Mouse (Mus musculus) bone marrow macrophage, adult 2 months (primary cell): Measurements from ENCODE around the gene Barhl1. TPM values are rescaled to one million over a fixed set of nuclear protein-coding genes. Genes with fewer than 3 reads are reported as not detected.

Experiments used
- H3K27ac ChIP-seq: 2 replicates; pipeline ENCODE4 v1.5.1; 2012; ENCODE audit warnings: low read depth, low read length; ENCODE audit not compliant: insufficient read depth
- H3K4me1 ChIP-seq: 2 replicates; pipeline ENCODE4 v1.6.1; 2012; ENCODE audit warnings: low read length; ENCODE audit not compliant: control insufficient read depth, insufficient read depth
- H3K4me3 ChIP-seq: 2 replicates; pipeline ENCODE4 v1.5.1; 2012; ENCODE audit warnings: mild to moderate bottlenecking, low read length, moderate library complexity; ENCODE audit not compliant: insufficient read depth
- CTCF ChIP-seq: IDR thresholded peaks from 2 replicates; pipeline ENCODE4 v1.5.1; 2012; ENCODE audit warnings: low read depth, mild to moderate bottlenecking, low read length, moderate library complexity
- POLR2A ChIP-seq: IDR thresholded peaks from 2 replicates; pipeline ENCODE4 v1.6.1; 2012; ENCODE audit warnings: mild to moderate bottlenecking, low read depth, low read length, borderline replicate concordance
- polyA plus RNA-seq: library from polyadenylated mRNA; stranded (reverse); fragments of >200 nt; gene quantifications from 2 replicates; pipeline ENCODE4 v1.2.4, GENCODE M21; 2012; ENCODE audit not compliant: missing spikeins, insufficient read depth, insufficient read length

Barhl1 gene
- polyA plus RNA-seq, 1 experiment: not detected

GRCm38 (mm10) chr2:28903871-28904270 lies 12.6 kb downstream of the Barhl1 start:
- H3K4me3 ChIP-seq: no peak overlapping the region
- H3K27ac ChIP-seq: no peak overlapping the region
- no peaks in the 10 kb centered on the region for H3K4me1 ChIP-seq
- TF ChIP-seq POLR2A (no peak), CTCF (no peak)

DNA sequence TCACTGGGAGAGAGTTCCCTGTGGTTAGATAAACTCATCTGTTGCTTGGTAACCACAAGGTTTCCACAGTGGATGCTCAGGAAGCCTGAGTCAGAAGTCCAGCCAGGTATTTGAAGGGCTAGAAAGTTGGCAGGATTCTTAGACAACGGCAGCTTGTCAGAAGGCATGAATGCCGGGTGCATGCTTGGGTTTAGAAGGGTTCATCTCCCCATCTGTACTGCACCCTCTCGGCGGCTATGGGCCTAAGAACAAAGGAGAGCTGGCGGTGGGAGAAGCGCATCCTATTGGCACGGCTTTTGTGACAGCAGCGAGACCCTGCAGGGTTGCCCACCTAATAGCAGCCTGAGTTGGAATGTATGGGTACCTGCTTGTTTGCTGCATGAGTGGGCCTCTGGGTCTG lies 14.2 kb downstream of the Barhl1 start:
- TF ChIP-seq CTCF: no peak
- TF ChIP-seq POLR2A: no peak
- Histone ChIP-seq H3K4me1 (no peaks in the 10 kb centered on the region), H3K4me3 (no peak overlapping the region), H3K27ac (no peak overlapping the region)

DNA sequence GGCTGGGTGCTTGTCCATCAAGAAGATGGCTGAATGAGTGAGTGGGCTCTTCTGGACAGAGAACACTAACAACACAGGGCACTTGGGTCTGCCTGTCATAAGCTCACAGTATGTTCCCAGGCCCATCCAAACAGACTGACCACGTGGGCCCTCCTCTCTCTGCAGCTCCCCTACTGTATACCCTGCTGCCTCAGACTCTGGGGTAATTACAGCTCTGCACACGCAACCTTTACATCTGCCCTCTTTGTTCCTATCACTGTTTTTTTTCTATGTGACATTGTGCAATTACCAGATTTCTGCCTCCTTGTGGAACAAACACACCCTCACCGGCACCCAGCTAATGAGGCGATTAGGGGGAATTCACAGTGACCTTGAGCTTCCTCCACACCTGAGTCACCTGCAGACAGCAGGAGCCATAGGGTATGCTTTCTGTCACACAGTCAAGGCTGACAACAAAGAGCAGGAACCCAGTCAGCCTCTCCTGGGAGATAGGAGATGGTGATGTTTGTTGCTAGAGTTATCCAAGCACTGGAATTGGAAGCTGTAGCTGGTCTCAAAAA lies 19.0 kb downstream of the Barhl1 start:
- Histone ChIP-seq H3K27ac (no peak overlapping the region), H3K4me1 (no peaks in the 10 kb centered on the region), H3K4me3 (no peak overlapping the region)
- TF ChIP-seq CTCF (no peak), POLR2A (no peak)

DNA sequence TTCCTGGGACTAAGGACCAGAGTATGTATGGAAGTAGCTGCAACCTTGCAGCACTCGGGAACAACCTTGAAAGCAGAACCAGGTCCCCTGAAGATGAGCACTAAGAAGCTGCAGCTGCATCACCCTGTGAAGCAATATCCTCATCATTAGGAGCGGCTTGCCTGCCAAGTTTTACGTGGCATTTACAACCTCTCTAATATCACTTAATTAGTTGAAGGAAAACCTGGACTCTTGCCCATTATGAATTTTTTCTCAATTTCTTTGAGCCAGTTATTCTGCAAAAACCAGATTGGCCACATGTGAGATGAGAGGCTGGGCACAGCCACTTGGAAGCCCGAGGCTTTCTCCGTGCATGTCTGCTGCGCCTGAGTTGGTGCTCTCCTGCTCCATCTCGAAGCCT lies 20.6 kb downstream of the Barhl1 start:
- Histone ChIP-seq H3K4me1 (no peaks in the 10 kb centered on the region), H3K27ac (no peak overlapping the region), H3K4me3 (no peak overlapping the region)
- TF ChIP-seq POLR2A (no peak), CTCF (no peak)

GRCm38 (mm10) chr2:28893526-28893925 lies 22.9 kb downstream of the Barhl1 start:
- TF ChIP-seq POLR2A (no peak), CTCF (no peak)
- H3K27ac ChIP-seq: no peak overlapping the region
- H3K4me3 ChIP-seq: no peak overlapping the region
- H3K4me1 ChIP-seq: no peaks in the 10 kb centered on the region

DNA sequence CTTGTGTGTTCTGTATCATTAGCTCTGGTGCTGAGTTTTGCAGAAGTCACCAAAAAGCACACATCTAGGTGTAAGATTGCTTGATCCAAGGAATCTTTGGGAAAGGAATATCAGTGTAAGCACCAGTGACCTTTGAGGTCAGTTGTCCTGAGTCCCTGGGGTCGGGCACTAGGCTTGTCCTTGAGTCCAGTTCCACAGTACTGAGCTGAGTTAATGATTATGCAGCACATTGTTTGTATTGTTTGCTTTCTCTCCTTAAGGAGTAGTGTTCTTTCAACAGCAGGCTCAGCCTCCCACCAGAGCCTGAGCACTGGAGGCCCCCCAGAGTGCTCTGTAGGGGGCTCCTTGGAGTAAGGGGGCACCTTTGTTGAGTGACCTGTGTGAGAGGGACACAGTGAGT lies 23.7 kb downstream of the Barhl1 start:
- Histone ChIP-seq H3K4me3 (no peak overlapping the region), H3K4me1 (no peaks in the 10 kb centered on the region), H3K27ac (no peak overlapping the region)
- TF ChIP-seq CTCF (no peak), POLR2A (no peak)

DNA sequence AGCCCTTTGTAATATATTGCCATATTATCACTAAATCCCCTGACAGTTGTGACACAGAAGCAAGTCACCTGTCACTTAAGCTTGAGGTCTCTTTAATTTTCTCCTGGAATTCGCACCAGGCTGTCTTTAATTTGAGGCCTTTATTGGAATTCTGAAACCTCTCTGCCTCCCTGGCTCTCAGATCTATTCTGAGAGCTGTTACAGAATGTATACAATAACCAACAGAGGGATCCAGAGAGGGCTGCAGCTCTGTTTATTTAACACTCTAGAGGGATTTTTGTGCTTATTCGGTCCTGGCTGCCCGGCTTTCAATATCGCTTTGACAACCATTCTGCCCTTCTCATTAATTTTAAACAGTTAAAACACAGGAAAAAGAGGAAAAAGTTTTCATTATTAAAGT lies 31.6 kb downstream of the Barhl1 start:
- no peaks in the 10 kb centered on the region for H3K4me1 ChIP-seq
- no peak overlapping the region for H3K27ac ChIP-seq
- no peak overlapping the region for H3K4me3 ChIP-seq
- TF ChIP-seq CTCF (no peak), POLR2A (no peak)

DNA sequence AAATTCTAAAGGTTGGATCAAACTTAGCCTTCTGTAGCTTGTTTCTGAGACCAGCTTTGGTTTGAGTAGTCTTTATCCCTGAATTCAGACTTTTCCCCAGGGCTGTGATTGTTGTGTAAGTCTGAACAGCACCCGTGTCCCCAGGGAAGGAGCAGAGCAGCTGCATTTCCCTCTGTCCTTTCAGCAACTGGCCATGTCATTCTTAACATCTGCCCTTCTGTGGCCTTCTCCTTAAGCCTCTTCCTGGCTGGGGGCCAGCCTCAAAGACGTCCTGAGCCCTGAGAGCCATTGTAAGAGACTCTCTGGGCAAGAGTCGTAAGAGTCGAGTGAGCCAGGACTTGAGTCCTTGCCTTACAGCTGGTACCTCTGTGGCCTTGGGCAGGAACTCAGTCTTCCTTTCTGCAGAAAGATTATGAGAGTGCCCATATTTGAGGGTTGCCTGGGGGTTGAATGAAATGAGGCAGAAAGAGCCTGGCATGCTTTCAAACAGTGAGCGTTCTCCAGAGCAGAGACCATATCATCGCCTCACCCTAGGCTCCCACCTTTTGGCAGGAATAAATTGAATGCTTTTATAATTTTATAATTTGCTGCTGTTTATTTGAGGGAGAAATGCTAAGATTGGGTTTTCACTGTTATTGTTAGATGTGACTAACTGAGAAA lies 33.5 kb downstream of the Barhl1 start:
- no peaks in the 10 kb centered on the region for H3K4me1 ChIP-seq
- H3K27ac ChIP-seq: no peak overlapping the region
- TF ChIP-seq CTCF (no peak), POLR2A (no peak)
- no peak overlapping the region for H3K4me3 ChIP-seq

DNA sequence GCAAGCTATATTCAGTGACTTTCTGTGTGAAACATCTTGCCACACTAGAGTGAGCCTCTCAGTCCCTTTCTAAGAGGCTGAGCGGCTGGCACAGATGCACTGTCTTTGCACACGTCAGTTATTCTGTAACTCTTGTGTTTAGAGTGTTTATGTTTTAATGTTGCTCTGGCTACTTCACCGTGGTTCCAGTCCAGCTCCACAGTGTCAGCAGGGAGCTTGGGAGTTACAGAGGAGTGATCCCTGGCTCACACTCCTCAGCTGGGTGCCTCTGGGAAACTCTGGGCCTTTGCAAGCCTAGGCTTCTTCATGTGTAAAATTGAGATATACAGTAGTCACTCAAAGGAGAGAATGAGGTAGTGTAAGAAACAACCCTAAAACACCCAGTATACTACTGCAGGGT lies 34.4 kb downstream of the Barhl1 start:
- Histone ChIP-seq H3K4me3 (no peak overlapping the region), H3K4me1 (no peaks in the 10 kb centered on the region), H3K27ac (no peak overlapping the region)
- no peak for TF ChIP-seq POLR2A
- no peak for TF ChIP-seq CTCF

- Histone ChIP-seq H3K4me1 (no peaks in the 10 kb centered on the region), H3K27ac (no peak overlapping the region), H3K4me3 (no peak overlapping the region)
- TF ChIP-seq CTCF (no peak), POLR2A (no peak)
Measured at GRCm38 (mm10) chr2:28881275-28881674, 35.2 kb downstream of the Barhl1 start.

- TF ChIP-seq CTCF: no peak
- no peak for TF ChIP-seq POLR2A
- H3K27ac ChIP-seq: no peak overlapping the region
- H3K4me1 ChIP-seq: no peaks in the 10 kb centered on the region
- no peak overlapping the region for H3K4me3 ChIP-seq
Measured at GRCm38 (mm10) chr2:28875554-28875953, 40.9 kb downstream of the Barhl1 start.
